Mouse (Mus musculus): ENCODE measurements at regions not wholly inside any gene's neighbourhood (a gene's known extent, or its start where the extent isn't known, plus 50 kb on each side); places are given as distances from the start of the nearest gene placed in this dataset.

DNA sequence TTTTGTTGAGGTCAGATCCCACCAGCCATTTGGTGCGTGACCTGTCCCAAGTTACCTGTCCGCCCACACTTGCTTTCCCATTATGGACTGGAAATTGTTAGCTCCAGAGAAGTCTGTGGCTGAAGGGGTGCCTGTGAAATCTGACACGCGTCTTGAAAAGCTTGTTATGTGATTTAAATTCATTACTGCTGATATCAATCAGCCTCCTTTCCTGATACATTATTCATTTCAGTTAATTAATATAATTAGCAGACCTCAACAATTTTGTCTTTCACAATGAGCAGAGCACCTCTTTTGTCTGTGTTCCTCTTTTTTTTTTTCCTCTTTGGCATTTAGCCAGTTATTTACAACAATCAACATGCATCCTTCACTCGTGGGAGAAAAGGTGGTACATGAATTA, 58.6 kb upstream of the Grip1 start:
- DNase-seq (ENCODE audit: low read depth, low spot score): no peak

DNA sequence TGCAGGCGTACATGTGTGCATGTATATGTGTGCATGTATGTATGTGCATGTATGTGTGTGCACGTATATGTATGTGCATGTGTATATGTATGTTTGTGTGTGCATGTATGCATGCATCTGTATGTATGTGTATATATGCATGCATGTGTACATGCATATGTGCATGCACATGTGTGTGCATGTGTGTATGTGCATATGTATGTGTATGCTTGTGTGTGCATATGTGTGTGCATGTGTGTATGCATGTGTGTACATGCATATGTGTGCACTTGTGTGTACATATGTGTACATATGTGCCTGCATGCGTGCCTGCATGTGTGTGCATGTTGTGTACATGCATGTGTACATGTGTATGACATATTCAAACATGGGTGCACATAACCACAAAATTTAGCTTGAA, 65.7 kb upstream of the Grip1 start:
- no peak for DNase-seq (ENCODE audit: low read depth, low spot score)

DNA sequence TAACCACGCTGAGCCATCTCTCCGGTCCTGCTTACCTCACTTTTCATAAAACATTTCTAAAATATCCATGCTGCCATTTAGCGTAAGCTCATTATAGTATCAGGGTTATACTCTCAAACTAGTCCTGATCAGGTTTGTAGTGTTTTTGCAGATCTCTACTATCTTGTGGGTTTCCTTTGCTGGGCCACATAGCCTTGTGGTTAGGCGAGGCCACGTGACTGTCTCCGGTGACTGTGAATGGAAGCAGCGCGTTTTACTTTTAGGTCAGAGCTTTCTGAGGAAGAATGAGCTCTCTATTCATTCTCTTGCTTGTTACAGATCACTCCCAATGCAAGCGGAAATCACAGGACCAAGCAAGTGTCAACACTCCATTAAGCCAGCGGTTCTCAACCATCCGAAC, 71.4 kb upstream of the Grip1 start:
- DNase-seq (ENCODE audit: low read depth, low spot score): no peak

DNA sequence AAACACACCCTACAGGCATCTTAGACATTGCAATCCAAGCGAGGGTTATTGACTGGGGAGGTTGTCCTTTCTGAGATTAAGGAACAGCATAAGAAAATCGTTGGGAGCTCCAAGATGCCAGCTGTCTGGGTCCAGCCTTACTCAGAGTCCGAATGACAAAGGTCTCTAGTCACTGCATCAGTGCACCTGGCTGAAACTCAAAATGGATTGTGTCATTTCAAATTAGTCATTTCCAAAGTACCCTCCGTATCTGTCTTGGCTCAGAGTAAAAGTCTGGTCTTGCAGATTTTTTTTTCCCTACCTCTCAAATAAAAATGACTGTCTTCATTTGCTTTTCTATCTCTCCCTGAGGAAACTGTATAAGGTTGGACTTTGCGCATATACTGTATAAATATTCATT, 85.1 kb upstream of the Grip1 start:
- DNase-seq (ENCODE audit: low read depth, low spot score): no peak

DNA sequence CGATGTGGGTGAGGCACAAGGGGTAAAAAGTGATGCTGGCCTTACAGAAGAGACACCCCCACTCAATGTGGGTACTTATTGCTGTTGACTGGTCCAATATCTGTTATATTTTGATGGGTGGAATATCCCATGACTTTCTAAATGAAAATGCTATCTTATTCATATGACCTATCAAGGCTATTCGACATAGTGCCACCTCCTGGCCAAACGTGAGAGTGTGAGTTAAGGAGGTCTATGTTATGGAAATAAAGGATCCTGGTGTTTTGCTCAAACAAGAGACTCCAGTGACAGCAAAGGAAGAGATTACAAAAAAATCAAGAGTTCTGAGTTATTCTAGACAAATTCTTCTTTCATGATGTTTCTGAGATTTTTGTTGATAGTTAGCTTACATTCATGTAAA, 90.0 kb upstream of the Grip1 start:
- DNase-seq (ENCODE audit: low read depth, low spot score): peak; percentile 30

DNA sequence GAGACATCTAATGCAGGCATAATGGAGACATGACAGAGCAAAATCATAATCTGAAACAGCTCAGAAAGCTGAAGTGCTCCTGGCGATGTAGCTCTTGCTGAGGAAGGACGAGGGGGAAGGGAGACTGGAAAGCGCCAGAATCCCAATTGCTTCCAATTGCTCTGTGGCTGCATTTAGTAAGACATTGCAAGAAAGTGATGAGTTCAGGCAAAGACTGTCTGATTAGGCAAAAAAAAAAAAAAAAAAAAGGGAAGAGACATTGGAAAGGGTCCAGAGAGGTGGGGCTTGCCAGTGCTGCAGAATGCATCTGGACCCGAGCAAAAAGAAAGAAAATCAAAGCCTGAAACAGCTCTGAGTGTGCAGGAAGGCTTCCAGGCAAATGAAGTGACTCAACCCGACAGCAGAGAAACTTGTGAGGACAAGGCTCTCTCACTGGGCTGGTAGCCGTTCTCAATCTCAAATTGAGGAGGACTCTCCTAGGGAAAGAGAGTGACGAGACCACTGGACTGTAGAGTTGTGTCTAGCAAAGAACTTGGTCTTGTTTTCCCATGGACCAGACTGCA, 94.8 kb upstream of the Grip1 start:
- DNase-seq (ENCODE audit: low read depth, low spot score): no peak

DNA sequence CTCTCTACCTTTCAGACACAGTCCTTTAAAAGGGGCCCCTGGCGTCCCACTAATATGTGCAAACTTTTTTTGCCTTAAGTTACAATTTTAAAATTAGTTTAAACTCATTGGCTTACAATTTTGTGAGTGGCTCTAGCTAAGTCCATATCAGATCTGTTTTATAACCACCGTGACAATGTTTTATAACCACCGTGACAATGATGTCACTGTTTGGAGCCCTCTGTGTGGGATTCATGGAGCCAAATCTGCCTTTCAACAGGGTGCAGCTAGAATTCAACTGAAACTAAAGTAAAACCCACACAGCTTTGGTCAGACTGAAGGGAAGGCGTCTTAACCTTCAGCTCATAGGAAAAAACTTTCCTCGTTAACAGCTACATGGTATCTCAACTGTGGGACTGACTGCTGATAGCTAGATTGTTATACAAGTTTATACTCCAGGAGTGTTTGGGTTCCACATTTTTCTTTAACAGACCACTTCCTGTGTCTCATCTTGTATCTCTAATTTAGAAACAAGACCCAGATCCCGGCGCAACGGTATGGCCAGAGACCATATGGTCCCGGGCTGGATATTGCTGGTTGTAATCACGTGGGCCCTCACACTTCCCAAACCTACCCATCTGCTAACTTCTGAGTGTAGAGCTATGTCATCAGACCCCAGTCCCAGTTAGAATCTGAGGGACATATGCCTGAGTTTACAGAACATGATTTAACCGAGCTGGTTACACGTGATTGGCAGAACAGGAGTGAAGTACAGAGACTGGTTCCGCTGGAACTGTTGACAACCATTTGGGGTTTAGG, 102.7 kb upstream of the Cand1 start:
- no peak for DNase-seq (ENCODE audit: low read depth, low spot score)

DNA sequence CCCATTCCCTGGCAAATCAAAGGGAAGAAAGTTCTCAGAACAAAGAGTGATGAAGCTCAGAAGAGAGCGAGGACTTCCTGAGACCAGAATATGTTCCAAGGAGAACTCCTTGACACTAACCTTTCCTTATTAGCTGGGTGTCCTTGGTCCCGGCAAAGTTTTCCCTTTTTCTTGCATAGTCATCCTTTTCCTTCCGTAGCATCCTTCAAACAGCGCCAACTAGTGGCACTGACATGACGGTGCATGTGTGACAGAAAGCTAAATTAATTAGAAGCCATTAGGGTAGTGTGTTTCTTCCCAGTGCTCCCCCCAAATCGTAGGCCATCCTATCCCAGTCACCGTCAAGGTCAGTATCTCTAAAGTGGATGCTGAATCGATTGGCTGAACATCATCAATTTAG, 100.5 kb upstream of the Cand1 start:
- DNase-seq (ENCODE audit: low read depth, low spot score): peak; percentile 2

DNA sequence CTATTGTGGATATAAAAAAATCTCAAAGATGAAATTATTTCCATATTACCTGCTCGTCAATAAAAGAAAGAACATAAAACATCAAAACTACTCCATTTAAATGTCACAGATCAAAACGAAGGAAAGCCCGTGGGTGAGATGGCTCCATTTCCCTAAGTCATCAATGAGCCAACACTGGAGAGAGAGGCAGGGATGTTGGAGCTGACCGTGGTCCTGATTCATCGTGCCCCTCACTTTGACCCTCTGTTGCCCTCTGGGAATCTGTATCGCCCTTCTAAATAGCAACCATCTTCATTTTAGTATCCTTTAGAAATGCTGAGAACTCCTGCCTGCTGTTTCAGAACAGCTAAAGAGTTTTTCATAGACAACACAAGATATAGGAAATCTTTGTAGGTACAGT, 87.1 kb upstream of the Cand1 start:
- DNase-seq (ENCODE audit: low read depth, low spot score): no peak

DNA sequence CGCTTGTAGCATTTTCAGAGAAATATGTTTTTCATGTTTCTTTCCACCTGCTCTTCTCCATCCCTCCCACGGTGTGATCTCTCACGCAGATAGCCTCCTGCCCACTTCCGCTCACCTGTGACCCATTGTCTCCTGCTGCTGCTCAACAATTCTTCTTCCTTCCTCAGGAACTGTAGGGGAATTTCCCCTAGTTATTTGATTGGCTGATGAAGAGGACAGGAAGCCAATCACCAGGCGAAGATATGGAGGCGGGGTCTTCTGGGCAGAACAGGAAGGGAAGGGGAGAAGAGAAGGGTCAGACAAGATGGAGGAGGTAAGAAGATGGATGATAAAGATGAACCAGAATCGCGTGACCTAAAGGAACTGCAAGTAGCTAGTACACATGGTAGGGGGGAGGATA, 80.1 kb upstream of the Cand1 start:
- no peak for DNase-seq (ENCODE audit: low read depth, low spot score)

DNA sequence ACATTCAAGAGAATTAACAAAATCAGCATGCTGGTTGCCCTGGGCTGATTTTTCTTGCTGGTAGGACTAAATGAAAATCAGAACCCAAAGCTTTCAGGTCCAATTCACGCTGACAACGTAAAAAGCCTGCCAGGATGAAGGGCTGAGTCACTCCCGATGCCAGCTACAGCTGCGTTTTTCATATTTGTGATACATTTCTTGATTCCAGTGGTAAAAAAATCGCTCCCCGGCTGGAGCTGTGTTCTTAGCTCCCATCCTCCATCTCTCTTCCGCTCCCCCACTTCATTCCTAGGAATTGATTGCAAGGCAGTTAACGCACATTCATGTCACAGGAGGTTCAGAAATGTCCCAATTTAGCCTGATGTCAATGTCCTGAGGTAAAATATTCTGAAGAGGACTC, 78.6 kb upstream of the Cand1 start:
- DNase-seq (ENCODE audit: low read depth, low spot score): no peak

DNA sequence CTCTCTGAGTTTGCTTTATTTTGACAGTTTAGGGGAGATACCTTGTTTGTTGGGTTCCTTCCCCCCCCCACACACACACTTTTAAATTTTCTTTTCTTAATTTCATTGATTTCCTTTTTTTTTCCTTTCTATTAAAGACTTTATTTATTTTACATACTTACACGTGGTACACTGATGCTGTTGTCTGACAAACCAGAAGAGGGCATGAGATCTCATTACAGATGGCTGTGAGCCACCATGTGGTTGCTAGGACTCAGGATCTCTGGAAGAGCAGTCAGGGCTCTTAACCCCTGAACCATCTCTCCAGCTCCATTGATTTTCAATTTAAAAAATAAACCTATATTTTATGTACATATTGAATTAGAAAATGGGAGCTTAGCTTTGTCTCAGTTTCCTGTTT, 71.7 kb upstream of the Cand1 start:
- DNase-seq (ENCODE audit: low read depth, low spot score): no peak

DNA sequence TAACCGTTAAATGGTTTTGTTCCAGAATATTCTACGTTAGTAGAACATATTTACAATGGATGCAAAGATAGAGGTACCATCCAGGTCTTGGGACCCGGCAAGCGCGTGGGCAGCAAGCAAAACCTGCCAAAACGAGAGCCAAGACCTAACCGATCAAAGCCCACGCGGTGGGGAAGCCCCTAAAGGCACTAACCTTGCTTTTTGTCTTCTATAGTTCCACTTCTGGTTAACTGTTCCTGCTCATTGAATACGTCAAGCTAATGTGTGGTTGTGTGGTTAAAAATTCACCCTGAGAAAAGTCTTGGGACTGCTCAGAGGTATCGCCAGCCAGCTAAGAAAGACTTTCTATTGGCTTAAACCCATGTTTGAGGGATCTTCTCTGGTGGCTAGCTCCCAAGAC, 55.9 kb upstream of the Cand1 start:
- no peak for DNase-seq (ENCODE audit: low read depth, low spot score)

DNA sequence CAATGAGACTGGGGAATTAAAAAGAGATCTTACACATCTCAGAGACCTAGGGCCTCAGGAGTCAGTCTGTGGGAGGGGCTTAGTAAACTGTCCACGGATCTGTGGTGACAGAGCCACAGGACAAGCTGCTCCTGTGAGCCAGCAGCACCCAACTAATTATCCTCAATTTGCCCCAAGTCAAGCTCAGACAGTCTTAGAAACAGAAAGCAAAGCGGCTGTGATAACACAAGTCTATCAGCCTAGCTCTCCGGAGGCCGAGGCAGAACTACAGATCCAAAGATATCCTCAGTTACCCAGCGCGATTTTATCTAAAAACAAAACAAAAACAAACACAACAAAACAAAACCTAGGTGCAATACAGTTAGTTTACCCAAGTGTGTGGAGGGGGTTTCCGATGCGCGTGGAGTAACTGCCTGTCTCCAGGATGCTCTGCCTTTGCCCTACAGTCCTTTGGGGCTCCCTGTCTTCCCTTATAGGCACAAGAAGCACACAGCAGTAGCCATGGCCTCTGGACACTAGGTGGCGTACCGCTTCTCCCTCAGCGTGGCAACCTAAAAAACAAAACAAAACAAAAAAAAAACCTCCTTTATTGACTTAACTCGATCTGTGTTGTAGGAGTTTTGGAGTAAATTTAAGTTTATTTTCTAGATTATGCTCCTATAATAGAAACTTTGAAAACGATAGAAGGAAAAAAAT, 54.7 kb upstream of the Cand1 start:
- DNase-seq (ENCODE audit: low read depth, low spot score): peak; percentile 25

DNA sequence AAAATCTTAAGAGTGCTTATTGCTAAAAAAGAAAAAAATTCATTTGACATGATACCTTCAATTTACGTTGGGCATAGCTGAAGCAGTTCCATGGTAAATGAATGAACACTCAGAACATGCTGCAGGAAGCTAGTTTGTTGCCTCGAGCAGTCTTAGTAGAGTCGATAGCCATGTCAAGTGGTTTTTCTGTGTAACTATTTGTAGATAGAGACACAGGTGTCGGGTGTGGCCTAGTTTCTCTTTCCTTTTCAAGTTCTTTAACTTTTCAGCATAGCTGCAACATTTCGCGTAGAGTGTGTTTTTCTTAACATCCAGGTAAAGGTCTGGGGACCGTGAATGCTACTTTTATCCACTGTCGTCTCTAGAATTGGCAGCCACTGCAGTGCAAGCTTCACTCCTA, 53.5 kb upstream of the Cand1 start:
- no peak for DNase-seq (ENCODE audit: low read depth, low spot score)
